Mouse (Mus musculus): ENCODE results near the gene Gm28551.
"Not testable (repeated sequence)": the region's sequence is repeated elsewhere in the genome, so short reads cannot be mapped to it uniquely, and the experiment has no call there.

Gene Gm28551

GRCm38 (mm10) chr1:53352327-53353261, at the start of gene Gm28551, which contains the start of the genes Asdurf and Asnsd1:
Gene Gm28551 (minus strand): TSS chr1:53352667.
Gene Asdurf (minus strand): TSS chr1:53352619.
Gene Asnsd1 (minus strand): TSS chr1:53352752.
- peak; percentile 97 for DNase-seq (ENCODE audit: low spot score)

- DNase-seq (ENCODE audit: low spot score), result not testable (repeated sequence)
Measured at GRCm38 (mm10) chr1:53393936-53394760, 41.7 kb upstream of the Gm28551 start.

GRCm38 (mm10) chr1:53388762-53389161, 36.3 kb upstream of the Gm28551 start:
- no peak for DNase-seq (ENCODE audit: low spot score)

GRCm38 (mm10) chr1:53384085-53384688, 31.7 kb upstream of the Gm28551 start:
- DNase-seq (ENCODE audit: low spot score), result no peak

GRCm38 (mm10) chr1:53377731-53378130, 25.3 kb upstream of the Gm28551 start:
- DNase-seq (ENCODE audit: low spot score), result no peak

GRCm38 (mm10) chr1:53375965-53376364, 23.5 kb upstream of the Gm28551 start:
- not testable (repeated sequence) for DNase-seq (ENCODE audit: low spot score)

- no peak for DNase-seq (ENCODE audit: low spot score)
Measured at GRCm38 (mm10) chr1:53358988-53359387, 6.5 kb upstream of the Gm28551 start.

GRCm38 (mm10) chr1:53341071-53341470, 11.4 kb downstream of the Gm28551 start:
- DNase-seq (ENCODE audit: low spot score), result no peak

- DNase-seq (ENCODE audit: low spot score), result not testable (repeated sequence)
Measured at GRCm38 (mm10) chr1:53337403-53337802, 15.1 kb downstream of the Gm28551 start.

GRCm38 (mm10) chr1:53335465-53335864, 17.0 kb downstream of the Gm28551 start:
- no peak for DNase-seq (ENCODE audit: low spot score)

- DNase-seq (ENCODE audit: low spot score), result not testable (repeated sequence)
Measured at GRCm38 (mm10) chr1:53333527-53333926, 18.9 kb downstream of the Gm28551 start.

- DNase-seq (ENCODE audit: low spot score), result no peak
Measured at GRCm38 (mm10) chr1:53324827-53325494, 27.5 kb downstream of the Gm28551 start.

GRCm38 (mm10) chr1:53324277-53324676, 28.2 kb downstream of the Gm28551 start:
- no peak for DNase-seq (ENCODE audit: low spot score)

- DNase-seq (ENCODE audit: low spot score), result no peak
Measured at GRCm38 (mm10) chr1:53323254-53323653, 29.2 kb downstream of the Gm28551 start.

GRCm38 (mm10) chr1:53321662-53322344, 30.7 kb downstream of the Gm28551 start:
- no peak for DNase-seq (ENCODE audit: low spot score)

GRCm38 (mm10) chr1:53312989-53313967, 39.2 kb downstream of the Gm28551 start, which contains the start of gene Osgepl1:
Gene Osgepl1 (plus strand): TSS chr1:53313624.
- peak; percentile 77 for DNase-seq (ENCODE audit: low spot score)

- no peak for DNase-seq (ENCODE audit: low spot score)
Measured at GRCm38 (mm10) chr1:53300506-53300905, 52.0 kb downstream of the Gm28551 start.

- peak; percentile 96 for DNase-seq (ENCODE audit: low spot score)
Measured at GRCm38 (mm10) chr1:53296581-53297383, 55.7 kb downstream of the Gm28551 start, which contains the start of the genes Pms1, Ormdl1 and Gm28778. Gene Pms1 (minus strand): TSS chr1:53297018. Gene Ormdl1 (plus strand): TSS chr1:53297095. Gene Gm28778 (plus strand): TSS chr1:53297111.

- no peak for DNase-seq (ENCODE audit: low spot score)
Measured at GRCm38 (mm10) chr1:53291197-53291596, 61.3 kb downstream of the Gm28551 start.
